Mouse (Mus musculus): Measurements from ENCODE around the gene Rubcn. TPM values are rescaled to one million over a fixed set of nuclear protein-coding genes. Genes with fewer than 3 reads are reported as not detected.

The Rubcn gene
- polyA plus RNA-seq, 1 experiment from 2014 or later = 27.0 TPM

DNA sequence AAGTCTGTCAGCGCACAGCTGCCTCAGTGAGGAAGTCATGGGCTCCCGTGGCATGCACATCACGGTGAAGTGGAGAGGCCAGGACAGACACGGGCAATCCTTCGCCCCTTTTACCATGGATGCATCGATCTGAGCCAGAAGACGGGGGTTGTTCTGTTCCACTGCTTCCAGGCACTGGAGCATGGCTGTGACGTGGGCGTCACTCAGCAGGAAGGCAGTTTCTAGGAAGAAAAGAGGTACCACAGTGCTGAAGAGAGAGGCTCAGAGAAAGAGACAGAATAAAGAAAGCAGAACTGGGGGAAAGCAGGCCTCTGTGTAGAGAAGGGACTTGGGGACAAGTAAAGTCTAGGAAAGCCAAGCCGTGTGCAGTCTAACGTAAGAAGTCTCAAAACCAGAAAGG is 30.5 kb downstream of the Rubcn start:
- Histone ChIP-seq H3K4me1 (replicated peaks) (no peaks in the 10 kb centered on the region; the same call in 1 of the 2 replicates), H3K4me3 (no peak overlapping the region), H3K27ac (no peak overlapping the region), H3K4me2 (no peak overlapping the region), H3K27me3 (no peaks in the 10 kb centered on the region), H3K36me3 (peaks cover 67% of the 10 kb centered on the region), H3K9ac (no peak overlapping the region), H3K9me3 (replicated peaks) (no peaks in the 10 kb centered on the region)
- no peak for ATAC-seq (replicated peaks; ENCODE audit: insufficient number of reproducible peaks, insufficient read depth, low FRiP score, low read depth)
- WGBS = 92% methylated on average over 11 of the region's 11 CpGs

- H3K36me3 ChIP-seq = peaks cover 53% of the 10 kb centered on the region
- WGBS = 89% methylated on average over 4 of the region's 4 CpGs
- no peak for ATAC-seq (replicated peaks; ENCODE audit: insufficient number of reproducible peaks, insufficient read depth, low FRiP score, low read depth)
- H3K9me3 ChIP-seq (replicated peaks) = no peaks in the 10 kb centered on the region
- H3K27me3 ChIP-seq = no peaks in the 10 kb centered on the region
- H3K4me1 ChIP-seq (replicated peaks) = no peaks in the 10 kb centered on the region
- no peak overlapping the region for H3K4me3 ChIP-seq
- H3K4me2 ChIP-seq = no peak overlapping the region
- H3K9ac ChIP-seq = no peak overlapping the region
- no peak overlapping the region for H3K27ac ChIP-seq
Measured at GRCm38 (mm10) chr16:32831501-32831900, 46.1 kb downstream of the Rubcn start.

GRCm38 (mm10) chr16:32829104-32829503 is 48.5 kb downstream of the Rubcn start:
- ATAC-seq (replicated peaks; ENCODE audit: insufficient number of reproducible peaks, insufficient read depth, low FRiP score, low read depth) = no peak
- no peaks in the 10 kb centered on the region for H3K27me3 ChIP-seq
- H3K9ac ChIP-seq = no peak overlapping the region
- H3K4me1 ChIP-seq (replicated peaks) = peaks cover 6% of the 10 kb centered on the region; the same call in 1 of the 2 replicates
- H3K4me3 ChIP-seq = no peak overlapping the region
- no peak overlapping the region for H3K4me2 ChIP-seq
- peaks cover 58% of the 10 kb centered on the region for H3K36me3 ChIP-seq
- no peaks in the 10 kb centered on the region for H3K9me3 ChIP-seq (replicated peaks)
- 82% methylated on average over 11 of the region's 11 CpGs for WGBS
- H3K27ac ChIP-seq = no peak overlapping the region

GRCm38 (mm10) chr16:32826521-32826920 is 51.0 kb downstream of the Rubcn start:
- no peak overlapping the region for H3K9ac ChIP-seq
- peaks cover 61% of the 10 kb centered on the region for H3K36me3 ChIP-seq
- peaks cover 25% of the 10 kb centered on the region for H3K4me1 ChIP-seq (replicated peaks)
- H3K27me3 ChIP-seq = no peaks in the 10 kb centered on the region
- no peak overlapping the region for H3K4me2 ChIP-seq
- H3K27ac ChIP-seq = no peak overlapping the region
- H3K9me3 ChIP-seq (replicated peaks) = no peaks in the 10 kb centered on the region
- no peak overlapping the region for H3K4me3 ChIP-seq
- 91% methylated on average over 11 of the region's 11 CpGs for WGBS
- no peak for ATAC-seq (replicated peaks; ENCODE audit: insufficient number of reproducible peaks, insufficient read depth, low FRiP score, low read depth)

GRCm38 (mm10) chr16:32825380-32825779 is 52.2 kb downstream of the Rubcn start:
- Histone ChIP-seq H3K27ac (no peak overlapping the region), H3K9ac (no peak overlapping the region), H3K9me3 (replicated peaks) (no peaks in the 10 kb centered on the region), H3K4me2 (no peak overlapping the region), H3K27me3 (no peaks in the 10 kb centered on the region), H3K4me3 (no peak overlapping the region), H3K4me1 (replicated peaks) (peaks cover 32% of the 10 kb centered on the region), H3K36me3 (peaks cover 61% of the 10 kb centered on the region)
- WGBS = 45% methylated on average over 12 of the region's 12 CpGs
- ATAC-seq (replicated peaks; ENCODE audit: insufficient number of reproducible peaks, insufficient read depth, low FRiP score, low read depth) = no peak

DNA sequence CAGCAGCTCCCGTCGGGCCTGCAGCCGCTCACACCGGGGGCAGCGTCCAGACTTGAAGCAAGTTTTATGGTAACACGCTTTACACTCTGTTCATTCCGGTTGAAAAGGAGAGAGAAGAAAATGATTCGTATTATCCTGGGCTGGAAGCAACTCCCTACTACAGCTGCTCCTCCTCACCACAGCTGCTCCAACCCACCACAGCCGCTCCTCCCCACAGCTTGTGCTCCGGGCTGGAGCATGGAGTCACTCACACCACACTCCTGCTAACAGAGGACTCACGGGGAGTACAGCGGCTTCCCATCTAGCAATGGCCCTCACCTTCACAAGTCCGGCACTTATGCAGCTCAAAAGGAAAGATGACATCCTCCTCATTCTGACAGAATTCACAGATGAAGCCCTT is 53.5 kb downstream of the Rubcn start:
- WGBS = 82% methylated on average over 13 of the region's 13 CpGs
- peaks cover 54% of the 10 kb centered on the region for H3K36me3 ChIP-seq
- H3K9me3 ChIP-seq (replicated peaks) = no peaks in the 10 kb centered on the region
- H3K4me3 ChIP-seq = no peak overlapping the region
- H3K4me1 ChIP-seq (replicated peaks) = peaks cover 32% of the 10 kb centered on the region
- no peaks in the 10 kb centered on the region for H3K27me3 ChIP-seq
- no peak overlapping the region for H3K9ac ChIP-seq
- no peak overlapping the region for H3K4me2 ChIP-seq
- no peak overlapping the region for H3K27ac ChIP-seq
- no peak for ATAC-seq (replicated peaks; ENCODE audit: insufficient number of reproducible peaks, insufficient read depth, low FRiP score, low read depth)

DNA sequence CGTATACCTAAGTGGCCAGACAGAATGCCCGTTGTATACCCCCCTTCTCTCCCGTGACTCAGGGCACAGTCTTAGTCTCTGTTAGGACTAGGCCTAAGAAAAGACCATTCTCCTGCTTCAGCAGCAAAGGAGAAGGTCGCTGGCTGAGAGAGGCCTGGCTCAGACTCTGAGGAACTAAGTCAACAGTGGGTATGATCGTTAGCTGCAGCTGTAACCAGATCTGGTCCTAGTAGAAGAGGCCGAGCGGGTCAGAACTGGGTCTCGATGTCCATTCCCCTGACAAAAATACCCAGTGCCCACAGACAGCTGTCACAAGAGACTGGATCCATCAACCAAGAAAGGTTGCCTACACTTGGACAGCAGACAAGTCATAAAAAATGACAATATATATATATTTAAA is 54.1 kb downstream of the Rubcn start:
- WGBS = 89% methylated on average over 8 of the region's 8 CpGs
- Histone ChIP-seq H3K4me2 (no peak overlapping the region), H3K4me1 (replicated peaks) (peaks cover 32% of the 10 kb centered on the region), H3K27ac (0 out of 2 replicates have a peak overlapping the region, but pooled peaks have one; percentile 81), H3K36me3 (peaks cover 51% of the 10 kb centered on the region), H3K4me3 (no peak overlapping the region), H3K9ac (no peak overlapping the region), H3K9me3 (replicated peaks) (no peaks in the 10 kb centered on the region), H3K27me3 (no peaks in the 10 kb centered on the region)
- ATAC-seq (replicated peaks; ENCODE audit: insufficient number of reproducible peaks, insufficient read depth, low FRiP score, low read depth) = no peak

GRCm38 (mm10) chr16:32822881-32823280 is 54.7 kb downstream of the Rubcn start:
- ATAC-seq (replicated peaks; ENCODE audit: insufficient number of reproducible peaks, insufficient read depth, low FRiP score, low read depth) = no peak
- WGBS = 75% methylated on average over 5 of the region's 5 CpGs
- Histone ChIP-seq H3K27ac (peak overlapping the region; percentile 81), H3K9ac (no peak overlapping the region), H3K9me3 (replicated peaks) (no peaks in the 10 kb centered on the region), H3K36me3 (peaks cover 44% of the 10 kb centered on the region), H3K4me3 (no peak overlapping the region), H3K4me2 (no peak overlapping the region), H3K27me3 (no peaks in the 10 kb centered on the region), H3K4me1 (replicated peaks) (peaks cover 32% of the 10 kb centered on the region)

- H3K27ac ChIP-seq = peak overlapping the region; percentile 81
- H3K9ac ChIP-seq = 0 out of 2 replicates have a peak overlapping the region, but pooled peaks have one; percentile 0
- peak overlapping the region; percentile 25; the same call in 1 of the 2 replicates for H3K4me2 ChIP-seq
- WGBS = 38% methylated on average over 6 of the region's 6 CpGs
- H3K27me3 ChIP-seq = no peaks in the 10 kb centered on the region
- no peak overlapping the region for H3K4me3 ChIP-seq
- peaks cover 32% of the 10 kb centered on the region for H3K4me1 ChIP-seq (replicated peaks)
- ATAC-seq (replicated peaks; ENCODE audit: insufficient number of reproducible peaks, insufficient read depth, low FRiP score, low read depth) = peak; percentile 10; the same call in 1 of the 2 replicates
- peaks cover 41% of the 10 kb centered on the region for H3K36me3 ChIP-seq
- no peaks in the 10 kb centered on the region for H3K9me3 ChIP-seq (replicated peaks)
Measured at GRCm38 (mm10) chr16:32822450-32822827, 55.1 kb downstream of the Rubcn start.

GRCm38 (mm10) chr16:32821772-32822449 is 55.7 kb downstream of the Rubcn start:
- Histone ChIP-seq H3K9ac (0 out of 2 replicates have a peak overlapping the region, but pooled peaks have one; percentile 0), H3K36me3 (peaks cover 35% of the 10 kb centered on the region), H3K27me3 (no peaks in the 10 kb centered on the region), H3K27ac (peak overlapping the region; percentile 81), H3K4me1 (replicated peaks) (peaks cover 32% of the 10 kb centered on the region), H3K9me3 (replicated peaks) (no peaks in the 10 kb centered on the region), H3K4me3 (no peak overlapping the region), H3K4me2 (peak overlapping the region; percentile 25; the same call in 1 of the 2 replicates)
- ATAC-seq (replicated peaks; ENCODE audit: insufficient number of reproducible peaks, insufficient read depth, low FRiP score, low read depth) = peak; percentile 83
- 27% methylated on average over 10 of the region's 10 CpGs for WGBS

- H3K4me1 ChIP-seq (replicated peaks) = peaks cover 46% of the 10 kb centered on the region
Measured at GRCm38 (mm10) chr16:32818441-32818840, 59.1 kb downstream of the Rubcn start.

GRCm38 (mm10) chr16:32818036-32818435 is 59.5 kb downstream of the Rubcn start:
- 70% methylated on average over 4 of the region's 4 CpGs for WGBS
- Histone ChIP-seq H3K4me1 (replicated peaks) (peaks cover 42% of the 10 kb centered on the region), H3K27me3 (no peaks in the 10 kb centered on the region)

More at GRCm38 (mm10) chr16:32818441-32818840, 59.1 kb downstream of the Rubcn start:
- Histone ChIP-seq H3K9me3 (replicated peaks) (no peaks in the 10 kb centered on the region), H3K27ac (no peak overlapping the region), H3K4me2 (no peak overlapping the region), H3K27me3 (no peaks in the 10 kb centered on the region), H3K36me3 (peaks cover 2% of the 10 kb centered on the region), H3K9ac (no peak overlapping the region), H3K4me3 (no peak overlapping the region)
- 83% methylated on average over 5 of the region's 5 CpGs for WGBS
- ATAC-seq (replicated peaks; ENCODE audit: insufficient number of reproducible peaks, insufficient read depth, low FRiP score, low read depth) = no peak

More at GRCm38 (mm10) chr16:32818036-32818435, 59.5 kb downstream of the Rubcn start:
- Histone ChIP-seq H3K4me2 (no peak overlapping the region), H3K9ac (no peak overlapping the region), H3K27ac (no peak overlapping the region), H3K36me3 (no peaks in the 10 kb centered on the region), H3K4me3 (no peak overlapping the region), H3K9me3 (replicated peaks) (no peaks in the 10 kb centered on the region)
- no peak for ATAC-seq (replicated peaks; ENCODE audit: insufficient number of reproducible peaks, insufficient read depth, low FRiP score, low read depth)

Measured in heart, embryonic 15.5 days (tissue).